Mouse (Mus musculus) cortical plate, adult 2 months (tissue): ENCODE measurements at regions not wholly inside any gene's neighbourhood (a gene's known extent, or its start where the extent isn't known, plus 50 kb on each side); places are given as distances from the start of the nearest gene placed in this dataset.
A peak's percentile ranks its signal among the peaks of the same experiment; 100 is the strongest.

Source experiments
- CTCF ChIP-seq: fragments of 200-500 bp; IDR thresholded peaks from 2 replicates; pipeline ENCODE4 v1.5.1; 2011; ENCODE audit warnings: mild to moderate bottlenecking, control low read depth, low read length; ENCODE audit not compliant: insufficient read depth; ENCODE audit errors: extremely low read depth
- POLR2A ChIP-seq: fragments of 200-500 bp; IDR thresholded peaks from 2 replicates; pipeline ENCODE4 v1.6.1; 2011; ENCODE audit warnings: mild to moderate bottlenecking, low read length, control low read depth; ENCODE audit not compliant: insufficient read depth; ENCODE audit errors: extremely low read depth

GRCm38 (mm10) chr12:29187619-29188018 is 340.6 kb upstream of the Myt1l start:
- TF ChIP-seq CTCF (peak; percentile 10; the same call in 1 of the 2 replicates), POLR2A (no peak)
